Mouse (Mus musculus) CH12.LX (cell line): ENCODE measurements around the gene Gm10959. TPM values are rescaled to one million over a fixed set of nuclear protein-coding genes. Genes with fewer than 3 reads are reported as not detected.

Source experiments
- DNase-seq: peaks from one replicate; pipeline ENCODE4 v3.0.0-alpha.2; 2013; ENCODE audit errors: extremely low read depth
- H3K27ac ChIP-seq: 2 replicates; pipeline ENCODE4 v1.5.1; 2012; ENCODE audit warnings: low read depth, mild to moderate bottlenecking, control low read depth, moderate library complexity; ENCODE audit not compliant: insufficient read depth
- H3K27me3 ChIP-seq: replicated peaks from 2 replicates; pipeline ENCODE3; 2012; ENCODE audit warnings: inconsistent platforms
- H3K36me3 ChIP-seq, 2 experiments: replicated peaks in 1 of 2; 2 replicates each; pipeline versions ENCODE3 to v1.6.1; 2012; ENCODE audit warnings: inconsistent platforms in 1 of 2, low read length in 1 of 2, mild to moderate bottlenecking in 1 of 2, mixed read lengths in 1 of 2, moderate library complexity in 1 of 2; ENCODE audit not compliant: control insufficient read depth in 1 of 2, insufficient read depth in 1 of 2
- H3K4me1 ChIP-seq, 2 experiments: 2 replicates each; pipeline ENCODE4 v1.6.1; 2012; ENCODE audit warnings: inconsistent platforms in 1 of 2, moderate library complexity in 1 of 2; ENCODE audit not compliant: insufficient read depth in 2 of 2, control insufficient read depth in 1 of 2
- H3K4me2 ChIP-seq: 2 replicates; pipeline ENCODE4 v1.6.1; 2012; ENCODE audit warnings: low read depth, mild to moderate bottlenecking, control low read depth; ENCODE audit not compliant: poor library complexity, insufficient read depth, severe bottlenecking
- H3K4me3 ChIP-seq, 3 experiments: fragments of 150-350 bp in 1 of 3; sonication (generic) in 1 of 3; replicated peaks in 1 of 3; 2 replicates each; pipeline versions ENCODE3 to v1.5.1; 2011 to 2012; ENCODE audit warnings: low read depth in 2 of 3, low read length in 2 of 3, mild to moderate bottlenecking in 2 of 3, moderate library complexity in 2 of 3, control low read depth in 1 of 3, improper control_type of control experiment in 1 of 3, inconsistent platforms in 1 of 3, mixed read lengths in 1 of 3; ENCODE audit not compliant: poor library complexity in 1 of 3
- H3K79me2 ChIP-seq: replicated peaks from 2 replicates; pipeline ENCODE4 v1.6.1; 2012; ENCODE audit warnings: mild to moderate bottlenecking, moderate library complexity; ENCODE audit not compliant: control insufficient read depth, poor library complexity, insufficient read depth, severe bottlenecking; ENCODE audit errors: extremely low read depth
- H3K9ac ChIP-seq: 2 replicates; pipeline ENCODE4 v1.6.1; 2012; ENCODE audit warnings: low read depth, mild to moderate bottlenecking, control low read depth, moderate library complexity; ENCODE audit not compliant: insufficient read depth
- H3K9me3 ChIP-seq: replicated peaks from 2 replicates; pipeline ENCODE3; 2012; ENCODE audit warnings: low read length, inconsistent platforms, mixed read lengths
- CHD2 ChIP-seq: IDR thresholded peaks from 2 replicates; pipeline ENCODE4 v1.6.1; 2011; ENCODE audit warnings: low read length, improper control_type of control experiment
- E2F4 ChIP-seq: IDR thresholded peaks from 2 replicates; pipeline ENCODE4 v1.6.1; 2011; ENCODE audit warnings: low read depth, low read length, improper control_type of control experiment; ENCODE audit not compliant: insufficient replicate concordance
- EP300 ChIP-seq: IDR thresholded peaks from 2 replicates; pipeline ENCODE4 v1.6.1; 2011; ENCODE audit warnings: low read length, improper control_type of control experiment
- ETS1 ChIP-seq: conservative IDR thresholded peaks from 2 replicates; pipeline ENCODE4 v1.6.1; 2012; ENCODE audit warnings: low read depth, mild to moderate bottlenecking, inconsistent platforms, low read length, improper control_type of control experiment, moderate library complexity
- GABPA ChIP-seq: IDR thresholded peaks from 2 replicates; pipeline ENCODE4 v1.6.1; 2012; ENCODE audit warnings: low read depth, low read length, improper control_type of control experiment, inconsistent platforms; ENCODE audit not compliant: insufficient replicate concordance
- MAZ ChIP-seq: IDR thresholded peaks from 2 replicates; pipeline ENCODE4 v1.6.1; 2012; ENCODE audit warnings: low read depth, mild to moderate bottlenecking, inconsistent platforms, low read length, improper control_type of control experiment, moderate library complexity
- MEF2A ChIP-seq: IDR thresholded peaks from 2 replicates; pipeline ENCODE4 v1.6.1; 2014; ENCODE audit warnings: low read depth, mild to moderate bottlenecking, inconsistent platforms, low read length, improper control_type of control experiment, borderline replicate concordance
- MXI1 ChIP-seq: IDR thresholded peaks from 2 replicates; pipeline ENCODE4 v1.6.1; 2011; ENCODE audit warnings: mild to moderate bottlenecking, low read depth, low read length, improper control_type of control experiment
- RAD21 ChIP-seq: IDR thresholded peaks from 2 replicates; pipeline ENCODE4 v1.6.1; 2011; ENCODE audit warnings: low read depth, mild to moderate bottlenecking, low read length, improper control_type of control experiment, moderate library complexity
- SMC3 ChIP-seq: IDR thresholded peaks from 2 replicates; pipeline ENCODE4 v1.6.1; 2011; ENCODE audit warnings: low read depth, low read length, improper control_type of control experiment
- TCF12 ChIP-seq: IDR thresholded peaks from 2 replicates; pipeline ENCODE4 v1.6.1; 2014; ENCODE audit warnings: low read depth, mild to moderate bottlenecking, inconsistent platforms, low read length, improper control_type of control experiment
- UBTF ChIP-seq: IDR thresholded peaks from 2 replicates; pipeline ENCODE4 v1.6.1; 2012; ENCODE audit warnings: low read depth, mild to moderate bottlenecking, inconsistent platforms, low read length, improper control_type of control experiment, moderate library complexity
- USF1 ChIP-seq: IDR thresholded peaks from 2 replicates; pipeline ENCODE4 v1.6.1; 2014; ENCODE audit warnings: low read depth, mild to moderate bottlenecking, inconsistent platforms, low read length, improper control_type of control experiment
- ZNF384 ChIP-seq: IDR thresholded peaks from 2 replicates; pipeline ENCODE4 v1.6.1; 2012; ENCODE audit warnings: low read depth, low read length, improper control_type of control experiment, inconsistent platforms
- dilution Hi-C: fragments of 300-500 bp; cut with MboI; formaldehyde crosslinking; loops from 2 replicates; pipeline ENCODE4 v1.14.3; 2020; ENCODE audit warnings: low sequenced_read_pairs; ENCODE audit not compliant: extremely low pct_unique_long_range_greater_than_20kb, extremely low pct_ligation_motif_present
- in situ Hi-C: fragments of 300-500 bp; cut with MboI; formaldehyde crosslinking; loops from 3 replicates; pipeline ENCODE4 v1.14.3; 2019; ENCODE audit warnings: low sequenced_read_pairs, low pct_ligation_motif_present, low pct_unique_long_range_greater_than_20kb, mixed read lengths
- polyA plus RNA-seq: library from polyadenylated mRNA; unstranded; fragments of >175 nt; gene quantifications from 2 replicates; pipeline ENCODE4 v1.2.1, GENCODE M21; 2012; ENCODE audit warnings: low read depth; ENCODE audit not compliant: insufficient read length
- total RNA-seq, 2 experiments: library from RNA; depleted of rRNA; stranded (reverse); fragments of 300-350 nt in 1 of 2; fragments of >200 nt in 1 of 2; gene quantifications; 2 replicates each; pipeline ENCODE4 v1.2.3; 2012 to 2014

Gm10959 gene
- total and polyA plus RNA-seq, 3 experiments: not detected

DNA sequence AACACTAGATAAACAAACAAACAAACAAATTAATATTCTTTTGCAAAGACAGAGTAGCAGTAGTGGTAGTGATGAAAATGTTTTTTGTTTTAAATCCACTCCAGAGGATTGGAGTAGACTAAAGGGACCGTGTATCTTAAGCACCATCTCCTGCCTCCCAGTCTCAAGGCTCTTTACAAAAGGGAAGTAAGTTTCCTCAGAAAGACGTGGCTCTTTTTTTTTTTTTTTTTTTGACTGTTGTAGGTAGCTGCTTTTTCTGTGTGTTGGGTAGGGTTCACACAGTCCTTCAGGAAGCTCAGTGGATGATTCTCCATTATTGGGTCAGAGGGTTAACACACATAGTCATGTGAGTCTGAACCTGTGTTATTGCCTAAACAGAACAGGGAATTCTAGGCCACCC lies 488 bp downstream of the Gm10959 start:
- TF ChIP-seq EP300 (no peak), ZNF384 (peak; percentile 76), MEF2A (no peak)
- dilution Hi-C loops (no loop called here), in situ Hi-C loops (loop anchor here (25.0 kb wide), 2 partner anchors 281 to 631 kb away; partner anchors contain the start of gene Bcar3)
- H3K79me2 ChIP-seq: no peaks in the 10 kb centered on the region
- no peaks in the 10 kb centered on the region for H3K27me3 ChIP-seq
- H3K27ac ChIP-seq: no peak overlapping the region
- H3K9ac ChIP-seq: no peak overlapping the region
- H3K9me3 ChIP-seq: no peaks in the 10 kb centered on the region
- H3K4me2 ChIP-seq: no peak overlapping the region
- H3K4me1 ChIP-seq: peaks cover 4 to 26% of the 10 kb centered on the region in 2 experiments
- no peak overlapping the region for H3K4me3 ChIP-seq
- H3K36me3 ChIP-seq: no peaks in the 10 kb centered on the region
- DNase-seq: no peak

DNA sequence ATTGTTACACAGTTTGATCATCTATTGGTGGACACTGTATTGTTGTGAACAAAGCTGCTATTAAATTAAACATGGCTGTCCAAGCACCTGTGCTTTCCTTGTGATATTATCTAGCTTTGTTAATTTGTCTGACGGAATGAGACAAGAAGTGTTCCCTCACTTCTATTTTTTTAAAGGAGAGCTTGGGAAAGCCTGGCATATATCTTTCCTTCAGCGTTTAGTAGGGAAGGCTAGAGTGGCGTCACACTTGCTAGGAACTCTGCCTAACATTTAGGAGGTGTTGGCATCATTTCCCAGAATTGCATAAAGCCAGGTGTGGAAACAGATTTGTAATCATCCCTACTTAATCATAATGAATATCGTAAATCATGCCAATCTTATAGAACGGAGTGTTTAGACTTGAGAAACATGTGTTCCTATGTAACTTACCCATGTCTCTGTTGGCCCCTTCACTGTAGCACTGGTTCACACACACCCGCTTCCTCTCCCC lies 2.9 kb downstream of the Gm10959 start:
- no peak overlapping the region for H3K27ac ChIP-seq
- no peaks in the 10 kb centered on the region for H3K36me3 ChIP-seq
- in situ Hi-C loops: loop anchor here (25.0 kb wide), 2 partner anchors 279 to 629 kb away; partner anchors contain the start of gene Bcar3
- no peak for TF ChIP-seq TCF12
- TF ChIP-seq E2F4: no peak
- TF ChIP-seq MAZ: no peak
- no peak for TF ChIP-seq GABPA
- no peak for TF ChIP-seq USF1
- H3K4me3 ChIP-seq: no peak overlapping the region
- H3K4me2 ChIP-seq: no peak overlapping the region
- dilution Hi-C loops: no loop called here
- no peaks in the 10 kb centered on the region for H3K9me3 ChIP-seq
- no peaks in the 10 kb centered on the region for H3K79me2 ChIP-seq
- H3K27me3 ChIP-seq: no peaks in the 10 kb centered on the region
- no peak for DNase-seq
- H3K9ac ChIP-seq: no peak overlapping the region
- H3K4me1 ChIP-seq: peaks cover 2 to 24% of the 10 kb centered on the region in 2 experiments

DNA sequence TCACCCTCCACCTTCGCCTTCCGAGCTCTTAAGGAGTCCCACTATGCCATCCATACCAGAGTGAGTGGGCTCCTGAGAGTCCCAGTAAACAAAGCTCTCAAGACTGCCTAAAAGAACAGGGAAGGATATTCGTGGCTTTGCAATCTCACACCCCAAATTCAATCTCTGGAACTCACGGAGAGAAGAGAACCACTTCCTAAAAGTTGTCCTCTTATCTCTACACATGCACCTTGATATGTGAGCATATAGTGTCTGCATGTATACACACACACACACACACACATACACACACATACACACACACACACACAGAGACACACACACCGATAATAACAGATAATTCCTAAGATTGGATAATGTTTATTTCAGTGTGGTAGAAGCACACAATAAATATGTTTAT lies 3.7 kb downstream of the Gm10959 start:
- no peak overlapping the region for H3K9ac ChIP-seq
- in situ Hi-C loops: loop anchor here (25.0 kb wide), 2 partner anchors 278 to 628 kb away; partner anchors contain the start of gene Bcar3
- no peak overlapping the region for H3K4me3 ChIP-seq
- H3K36me3 ChIP-seq: no peaks in the 10 kb centered on the region
- DNase-seq: no peak
- H3K27me3 ChIP-seq: no peaks in the 10 kb centered on the region
- no peak overlapping the region for H3K4me2 ChIP-seq
- dilution Hi-C loops: no loop called here
- H3K9me3 ChIP-seq: no peaks in the 10 kb centered on the region
- H3K4me1 ChIP-seq: peaks cover 0 to 17% of the 10 kb centered on the region in 2 experiments; a peak in 2 of 4 replicates
- TF ChIP-seq UBTF: no peak
- TF ChIP-seq ETS1: no peak
- TF ChIP-seq EP300: no peak
- no peak for TF ChIP-seq SMC3
- no peak for TF ChIP-seq CHD2
- TF ChIP-seq MXI1: no peak
- no peak for TF ChIP-seq RAD21
- H3K79me2 ChIP-seq: no peaks in the 10 kb centered on the region
- H3K27ac ChIP-seq: no peak overlapping the region
